Mouse (Mus musculus): ENCODE measurements around the gene Htra3. TPM values are rescaled to one million over a fixed set of nuclear protein-coding genes. Genes with fewer than 3 reads are reported as not detected.
A peak's percentile ranks its signal among the peaks of the same experiment; 100 is the strongest.

Gene Htra3
- total RNA-seq, 2 experiments from 2014 or later, result 39.4 to 40.5 TPM

DNA sequence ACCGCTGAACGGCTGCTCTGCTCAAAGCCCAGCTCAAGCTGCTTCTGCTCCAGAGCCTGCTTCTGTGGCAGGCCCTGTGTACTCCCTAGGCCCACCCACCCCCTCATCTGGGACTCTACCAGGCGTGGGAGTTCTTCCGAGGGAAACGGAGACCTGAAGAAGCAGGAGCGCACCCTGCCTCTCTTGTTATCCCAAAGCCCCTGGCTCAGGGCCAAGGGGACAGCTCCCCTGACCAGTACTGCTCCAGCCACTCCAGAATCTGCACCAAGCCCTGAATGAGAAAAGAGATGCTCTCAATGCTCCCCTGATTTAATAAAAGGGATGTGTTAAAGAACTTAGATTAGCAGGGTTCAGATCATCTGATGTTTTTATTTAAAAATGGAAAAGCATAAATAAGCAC is 18.4 kb downstream of the Htra3 start:
- intact Hi-C loops (cut with DNase I), result no loop called here
- DNase-seq, result no peak

GRCm38 (mm10) chr5:35659503-35659902 is 20.1 kb downstream of the Htra3 start:
- DNase-seq, result no peak
- intact Hi-C loops (cut with DNase I), result no loop called here

GRCm38 (mm10) chr5:35655753-35656485 is 23.7 kb downstream of the Htra3 start:
- no peak for DNase-seq
- intact Hi-C loops (cut with DNase I), result no loop called here

DNA sequence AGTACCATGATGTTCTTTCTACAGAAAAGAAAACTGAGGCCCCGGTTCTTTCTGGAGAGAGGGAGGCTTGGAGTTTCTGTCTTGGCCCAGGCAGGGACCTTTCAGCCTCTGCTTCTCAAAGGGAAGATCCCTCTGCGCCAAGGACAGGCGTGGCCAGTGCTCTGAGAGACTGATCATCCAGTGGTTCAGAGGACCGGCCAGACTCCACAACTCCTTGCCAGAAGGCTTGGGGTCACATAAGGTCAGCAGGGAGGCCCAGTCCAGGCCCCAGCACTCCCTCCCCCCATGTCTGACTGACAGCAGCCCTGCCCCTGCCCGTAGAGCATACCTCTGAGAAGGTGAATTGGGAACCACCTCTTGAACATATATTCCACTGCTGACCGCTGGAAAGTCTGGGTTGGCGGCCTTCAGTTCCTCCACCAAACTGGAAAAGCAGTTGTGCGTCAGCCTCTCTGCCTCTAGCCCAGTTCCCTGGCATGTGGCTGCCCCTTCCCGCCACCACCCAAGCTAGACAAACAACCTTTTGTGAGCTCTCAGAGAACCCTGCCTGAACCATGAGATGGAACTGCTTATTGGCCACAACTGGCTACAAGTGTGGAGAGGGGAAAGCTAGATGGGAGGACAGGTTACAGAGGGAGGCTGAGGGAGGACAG is 25.7 kb downstream of the Htra3 start:
- intact Hi-C loops (cut with DNase I), result no loop called here
- peak; percentile 62 to 77 for DNase-seq

- DNase-seq, result no peak
- intact Hi-C loops (cut with DNase I), result no loop called here
Observed at GRCm38 (mm10) chr5:35652872-35653271, 26.7 kb downstream of the Htra3 start.

- no peak for DNase-seq
- intact Hi-C loops (cut with DNase I), result no loop called here
Observed at GRCm38 (mm10) chr5:35652319-35652718, 27.3 kb downstream of the Htra3 start.

DNA sequence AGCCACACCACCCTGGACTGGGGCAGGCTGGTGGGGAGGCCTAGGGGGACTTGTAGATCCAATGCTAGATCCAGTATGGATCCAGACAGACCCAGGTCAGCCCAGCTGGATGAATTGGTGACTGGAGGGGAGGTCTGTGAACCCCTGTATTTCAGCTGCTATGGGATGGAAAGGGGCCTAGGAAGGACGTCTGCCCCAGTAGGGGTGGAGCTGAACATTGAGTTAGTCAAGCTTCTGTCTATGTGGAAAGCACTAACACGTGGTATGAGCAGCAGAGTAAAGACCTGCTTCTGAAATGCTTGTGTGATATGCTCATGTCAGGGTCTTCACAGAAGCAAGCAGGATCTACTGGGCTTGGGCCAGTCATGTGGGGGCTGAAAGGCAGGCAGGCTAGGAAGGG is 31.4 kb downstream of the Htra3 start:
- DNase-seq, result no peak
- intact Hi-C loops (cut with DNase I), result no loop called here

DNA sequence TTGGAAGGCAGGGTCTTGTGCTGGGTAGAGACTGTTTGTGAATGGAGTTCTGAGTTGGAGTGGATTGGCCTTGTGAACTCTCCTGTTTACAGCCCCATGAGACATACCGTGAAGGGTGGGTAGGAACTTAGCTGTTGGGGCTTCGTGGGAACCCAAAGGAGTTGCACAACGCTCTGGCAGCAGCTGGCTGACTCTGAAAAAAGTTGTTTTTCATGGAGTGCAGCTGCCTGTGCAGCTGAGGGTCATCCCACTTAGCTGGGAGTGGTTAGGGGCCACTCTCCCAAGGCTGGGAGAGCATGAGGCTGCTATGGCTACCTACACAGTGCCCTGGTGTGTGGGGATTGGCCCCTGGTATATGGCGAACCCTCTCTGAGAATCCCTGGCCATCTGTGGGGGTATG is 32.0 kb downstream of the Htra3 start:
- peak in 1 of 2 experiments; percentile 55 for DNase-seq
- intact Hi-C loops (cut with DNase I), result no loop called here

GRCm38 (mm10) chr5:35646927-35647326 is 32.7 kb downstream of the Htra3 start:
- DNase-seq, result peak in 1 of 2 experiments; percentile 72
- intact Hi-C loops (cut with DNase I), result no loop called here

- intact Hi-C loops (cut with DNase I), result no loop called here
- no peak for DNase-seq
Observed at GRCm38 (mm10) chr5:35645938-35646493, 33.6 kb downstream of the Htra3 start.

DNA sequence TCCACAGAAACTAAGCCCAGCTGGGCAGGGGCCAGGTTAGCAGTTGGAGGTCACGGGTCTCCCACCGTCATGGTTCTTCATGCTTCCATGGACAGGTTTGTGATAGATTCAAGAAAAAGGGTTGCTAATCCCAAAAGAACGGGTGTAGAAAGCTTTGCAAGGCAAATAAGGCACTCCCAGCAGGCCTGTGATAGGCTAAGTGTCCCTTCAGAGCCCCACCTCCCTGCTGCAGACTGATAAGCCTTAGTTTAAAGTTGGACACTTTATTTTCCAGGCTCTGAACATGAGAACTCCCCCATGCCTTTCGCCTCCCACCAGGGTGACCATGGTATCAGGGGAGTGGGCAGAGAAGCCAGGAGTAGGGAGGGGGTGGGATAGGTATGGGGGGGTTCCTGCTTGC is 35.5 kb downstream of the Htra3 start:
- DNase-seq, result no peak
- intact Hi-C loops (cut with DNase I), result no loop called here

- no peak for DNase-seq
- intact Hi-C loops (cut with DNase I), result no loop called here
Observed at GRCm38 (mm10) chr5:35643401-35644048, 36.1 kb downstream of the Htra3 start.

GRCm38 (mm10) chr5:35641961-35642584 is 37.5 kb downstream of the Htra3 start:
- intact Hi-C loops (cut with DNase I), result no loop called here
- DNase-seq, result no peak

- peak in 1 of 2 experiments; percentile 62 for DNase-seq
- intact Hi-C loops (cut with DNase I), result no loop called here
Observed at GRCm38 (mm10) chr5:35636016-35636415, 43.6 kb downstream of the Htra3 start.

- intact Hi-C loops (cut with DNase I), result no loop called here
- DNase-seq, result peak in 1 of 2 experiments; percentile 34
Observed at GRCm38 (mm10) chr5:35632841-35633240, 46.7 kb downstream of the Htra3 start.

GRCm38 (mm10) chr5:35631755-35632154 is 47.8 kb downstream of the Htra3 start:
- DNase-seq, result no peak
- intact Hi-C loops (cut with DNase I), result no loop called here

- intact Hi-C loops (cut with DNase I), result no loop called here
- DNase-seq, result no peak
Observed at GRCm38 (mm10) chr5:35631224-35631623, 48.4 kb downstream of the Htra3 start.

DNA sequence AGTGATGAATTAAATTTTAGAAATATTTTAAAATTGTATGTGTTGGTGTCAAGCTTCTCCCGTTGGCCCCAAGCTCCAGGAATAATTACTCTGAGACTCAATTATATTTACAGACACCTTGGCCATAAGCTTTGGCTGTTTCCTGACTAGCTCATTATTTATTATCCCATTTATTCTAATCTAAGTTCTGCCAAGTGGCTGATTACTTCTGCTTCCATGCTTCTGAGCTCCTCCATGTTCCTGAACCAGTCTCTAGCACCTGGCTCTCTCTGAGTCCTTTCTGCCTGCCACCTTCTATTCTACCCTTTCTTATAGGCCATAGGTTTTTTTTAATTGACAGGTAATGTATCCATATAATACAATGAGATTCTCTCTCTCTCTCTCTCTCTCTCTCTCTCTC is 48.9 kb downstream of the Htra3 start:
- DNase-seq, result no peak
- intact Hi-C loops (cut with DNase I), result no loop called here

GRCm38 (mm10) chr5:35629333-35629732 is 50.2 kb downstream of the Htra3 start:
- no peak for DNase-seq

DNA sequence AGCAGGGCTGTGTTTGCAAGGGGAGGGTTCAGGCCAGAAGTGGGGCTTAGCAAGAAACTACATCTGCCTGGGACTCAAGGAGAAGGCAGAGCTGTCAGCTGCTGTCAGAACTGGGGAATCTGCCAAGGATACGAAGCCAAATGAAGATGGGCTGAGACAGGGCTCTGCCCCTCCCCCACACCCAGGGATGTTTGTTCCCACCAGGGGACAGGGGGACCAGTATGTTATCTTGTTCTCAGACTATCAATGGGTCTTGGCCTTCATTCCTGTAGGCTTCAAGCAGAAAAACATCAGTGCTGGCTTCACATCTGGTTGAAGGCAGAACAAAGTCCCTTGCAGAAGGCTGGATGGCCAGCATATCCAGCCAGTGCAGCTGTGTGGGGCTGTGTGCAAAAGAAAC is 50.9 kb downstream of the Htra3 start:
- intact Hi-C loops (cut with DNase I), result no loop called here
- DNase-seq, result peak; percentile 65 to 85

More at GRCm38 (mm10) chr5:35629333-35629732, 50.2 kb downstream of the Htra3 start:
- intact Hi-C loops (cut with DNase I), result no loop called here

GRCm38 (mm10) chr5:35627307-35627840 is 52.2 kb downstream of the Htra3 start:
- intact Hi-C loops (cut with DNase I), result no loop called here
- no peak for DNase-seq

All from gastrocnemius, postnatal 36 days (tissue).